Mouse (Mus musculus): ENCODE measurements around the gene Dnah6.

DNA sequence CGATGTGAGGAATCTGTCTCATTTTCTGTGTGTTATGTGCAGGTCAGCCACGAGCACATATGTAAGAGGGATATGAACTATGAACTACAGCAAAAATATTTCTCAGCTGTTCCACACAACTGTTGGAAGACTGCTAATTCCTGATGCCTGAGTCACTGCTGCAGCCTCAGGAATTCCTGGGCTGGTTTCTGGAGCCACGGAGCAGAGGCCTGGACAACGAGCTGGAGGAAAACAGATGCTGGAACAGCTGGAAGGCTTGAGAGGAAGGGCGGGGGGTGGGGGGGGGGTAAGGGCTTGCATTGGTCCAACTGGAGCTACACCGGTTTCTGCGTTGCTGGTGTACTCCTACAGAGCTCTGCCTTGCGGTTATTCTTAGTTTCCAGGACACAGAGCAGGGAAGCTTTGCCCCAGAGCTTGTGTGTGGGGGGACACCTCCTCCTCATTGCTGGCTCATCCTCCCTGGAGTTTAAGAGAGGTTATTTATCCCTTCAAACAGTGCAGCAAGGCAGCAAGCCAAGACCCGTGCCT lies 240.3 kb downstream of the Dnah6 start:
- no peak for TF ChIP-seq CTCF (IDR thresholded peaks at IDR 0.05; ENCODE audit: low read depth)
- no peak for TF ChIP-seq EP300 (optimal IDR thresholded peaks at IDR 0.05)
